Mouse (Mus musculus) heart, adult 8-10 months (tissue): ENCODE data around the gene Cped1. TPM values are rescaled to one million over a fixed set of nuclear protein-coding genes. Genes with fewer than 3 reads are reported as not detected.
A peak's percentile ranks its signal among the peaks of the same experiment; 100 is the strongest.

Experiments used
- DNase-seq: peaks from one replicate; pipeline ENCODE4 v3.0.0; 2022; ENCODE audit warnings: low spot score
- total RNA-seq, 4 experiments: library from RNA; stranded (reverse); gene quantifications; 2 replicates each; pipeline ENCODE4 v1.2.4; 2022

Gene Cped1
- total RNA-seq, result 10 to 100 TPM; 19.0 to 28.2 (median 24.9) TPM

- peak; percentile 79 for DNase-seq
These were observed at the start of gene Cped1 for GRCm38 (mm10) chr6:21985732-21986540. Cped1 (plus strand) TSS chr6:21985916.

- DNase-seq, result no peak
These were observed 47.6 kb upstream of the Cped1 start for GRCm38 (mm10) chr6:21937981-21938635.

DNA sequence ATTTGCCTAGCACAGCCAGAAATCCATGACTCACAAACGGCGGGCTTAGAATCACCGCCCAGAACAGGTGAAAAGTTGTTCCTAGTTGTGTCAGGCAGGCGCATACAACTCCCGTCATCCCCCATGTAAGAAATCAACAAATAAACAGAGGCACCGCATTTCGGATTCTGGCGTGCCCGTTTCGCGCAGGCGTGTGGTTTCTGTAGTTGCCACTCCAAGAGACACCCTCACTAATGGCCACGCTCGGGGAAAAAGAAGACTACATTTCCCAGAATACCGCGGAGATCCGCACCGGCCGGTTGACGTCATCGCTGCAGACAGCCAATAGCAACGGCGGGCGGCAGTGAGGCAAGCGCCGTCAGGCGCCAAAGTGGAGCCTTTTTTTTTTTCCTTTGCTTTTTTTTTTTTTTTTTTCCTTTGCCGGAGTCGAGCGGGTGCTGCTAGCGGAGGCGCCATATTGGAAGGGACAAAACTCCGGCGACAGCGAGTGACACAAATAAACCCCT, 36.4 kb upstream of the Cped1 start, which contains the start of gene Ing3:
TSS of gene Ing3 (plus strand) at position 346 of the 506 bp plus-strand sequence.
- DNase-seq, result peak; percentile 99

GRCm38 (mm10) chr6:21949771-21950448, 35.8 kb upstream of the Cped1 start:
- DNase-seq, result peak; percentile 95

- no peak for DNase-seq
These were observed 35.0 kb upstream of the Cped1 start for GRCm38 (mm10) chr6:21950676-21951075.

DNA sequence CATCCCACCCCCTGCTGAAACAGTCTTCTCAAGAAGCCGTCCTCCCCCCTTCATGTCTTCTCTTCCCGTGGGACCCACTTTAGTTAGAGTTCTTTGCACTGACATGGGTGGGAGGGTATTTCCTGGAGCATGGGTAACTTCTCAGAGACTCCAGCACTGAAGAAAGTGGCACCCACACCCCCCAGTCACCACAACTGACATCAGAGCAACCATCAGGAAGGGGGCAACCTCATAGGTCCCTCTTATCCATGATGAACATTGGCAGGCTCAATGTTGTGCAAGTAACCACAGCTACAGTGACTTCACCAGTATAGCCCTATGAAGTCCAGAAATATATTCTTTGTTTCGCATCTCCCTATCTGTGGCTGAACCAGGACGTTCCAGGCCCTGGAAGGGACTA, 30.2 kb upstream of the Cped1 start:
- DNase-seq, result no peak

DNA sequence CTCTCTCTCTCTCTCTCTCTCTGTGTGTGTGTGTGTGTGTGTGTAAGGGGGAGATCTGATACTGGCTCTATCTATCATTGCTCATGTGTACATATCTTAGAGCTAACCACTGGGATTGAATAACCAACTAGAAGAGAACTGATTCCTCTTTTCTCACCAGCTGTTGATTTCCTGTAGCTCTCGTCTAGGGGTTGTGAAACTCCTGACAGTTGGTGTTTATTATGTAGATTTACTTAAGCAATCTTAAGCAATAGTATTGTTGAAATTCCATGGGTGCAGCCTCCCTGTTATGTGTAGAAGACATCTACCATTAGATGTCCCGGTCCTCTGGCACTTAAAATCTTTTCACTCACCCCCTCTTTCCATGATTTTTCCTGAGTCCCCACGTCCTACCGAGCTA, 26.8 kb upstream of the Cped1 start:
- DNase-seq, result no peak

GRCm38 (mm10) chr6:21959909-21960308, 25.8 kb upstream of the Cped1 start:
- DNase-seq, result no peak

DNA sequence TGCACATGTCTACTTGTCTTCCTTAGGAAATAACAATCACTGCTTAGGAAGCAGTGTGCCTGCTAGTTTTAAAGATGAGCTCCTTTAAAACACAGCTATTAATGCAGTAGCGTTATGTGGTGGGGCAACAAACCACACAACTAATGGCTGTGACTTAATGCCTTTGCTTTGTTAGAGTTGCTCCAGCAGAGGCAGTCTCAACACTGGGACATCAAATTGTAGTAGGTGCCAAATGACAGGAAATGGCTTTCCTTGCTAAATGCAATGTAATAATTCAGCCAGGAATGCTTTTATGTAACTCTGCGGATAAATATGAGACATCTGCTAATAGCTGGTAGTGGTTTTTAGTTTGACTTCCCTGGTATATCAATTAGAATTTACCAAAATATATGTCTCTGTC, 8.2 kb upstream of the Cped1 start:
- DNase-seq, result no peak

- DNase-seq, result no peak
These were observed 4.6 kb upstream of the Cped1 start for GRCm38 (mm10) chr6:21981114-21981513.

GRCm38 (mm10) chr6:21984990-21985731, 555 bp upstream of the Cped1 start:
- peak; percentile 94 for DNase-seq

- peak; percentile 56 for DNase-seq
These were observed 1.1 kb downstream of the Cped1 start for GRCm38 (mm10) chr6:21986660-21987331.

DNA sequence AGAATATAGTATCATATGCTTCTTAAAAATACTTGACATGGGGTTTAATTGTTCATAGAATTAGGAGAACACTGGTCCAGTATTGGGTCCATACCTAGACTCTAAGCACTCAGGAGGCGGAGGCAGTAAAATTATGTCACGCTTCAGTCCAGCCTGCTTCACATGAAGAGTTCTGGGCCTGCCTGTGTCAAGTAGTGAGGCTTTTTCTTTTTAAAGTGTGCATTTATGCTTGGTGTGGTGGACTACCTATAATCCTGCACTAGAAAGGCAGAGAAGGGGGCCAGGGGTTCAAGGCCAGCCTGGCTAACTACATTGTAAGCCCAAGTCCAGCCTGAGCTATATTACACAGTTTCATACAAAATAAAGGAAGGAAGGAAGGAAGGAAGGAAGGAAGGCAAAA, 1.8 kb downstream of the Cped1 start:
- DNase-seq, result peak; percentile 25

DNA sequence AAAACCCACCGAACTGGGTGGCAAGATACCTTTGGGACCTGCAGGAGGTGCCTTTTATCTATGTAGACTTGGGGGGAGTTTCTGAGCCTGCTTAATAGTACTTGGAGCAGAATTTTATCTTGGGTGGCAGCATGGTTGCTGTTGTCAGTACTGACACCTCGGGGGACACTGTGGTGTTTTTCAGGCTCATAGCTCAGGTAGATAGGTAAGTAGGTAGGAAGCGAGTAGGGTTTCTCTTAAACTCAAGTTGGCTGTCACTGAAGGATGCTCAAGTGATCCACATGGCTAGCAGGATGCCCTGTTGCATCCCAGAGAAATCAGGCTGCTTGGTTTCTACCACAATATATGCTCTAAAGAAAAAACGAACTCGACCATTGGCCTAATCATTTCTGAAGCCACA, 2.6 kb downstream of the Cped1 start:
- DNase-seq, result no peak

GRCm38 (mm10) chr6:21989081-21989480, 3.4 kb downstream of the Cped1 start:
- peak; percentile 11 for DNase-seq

DNA sequence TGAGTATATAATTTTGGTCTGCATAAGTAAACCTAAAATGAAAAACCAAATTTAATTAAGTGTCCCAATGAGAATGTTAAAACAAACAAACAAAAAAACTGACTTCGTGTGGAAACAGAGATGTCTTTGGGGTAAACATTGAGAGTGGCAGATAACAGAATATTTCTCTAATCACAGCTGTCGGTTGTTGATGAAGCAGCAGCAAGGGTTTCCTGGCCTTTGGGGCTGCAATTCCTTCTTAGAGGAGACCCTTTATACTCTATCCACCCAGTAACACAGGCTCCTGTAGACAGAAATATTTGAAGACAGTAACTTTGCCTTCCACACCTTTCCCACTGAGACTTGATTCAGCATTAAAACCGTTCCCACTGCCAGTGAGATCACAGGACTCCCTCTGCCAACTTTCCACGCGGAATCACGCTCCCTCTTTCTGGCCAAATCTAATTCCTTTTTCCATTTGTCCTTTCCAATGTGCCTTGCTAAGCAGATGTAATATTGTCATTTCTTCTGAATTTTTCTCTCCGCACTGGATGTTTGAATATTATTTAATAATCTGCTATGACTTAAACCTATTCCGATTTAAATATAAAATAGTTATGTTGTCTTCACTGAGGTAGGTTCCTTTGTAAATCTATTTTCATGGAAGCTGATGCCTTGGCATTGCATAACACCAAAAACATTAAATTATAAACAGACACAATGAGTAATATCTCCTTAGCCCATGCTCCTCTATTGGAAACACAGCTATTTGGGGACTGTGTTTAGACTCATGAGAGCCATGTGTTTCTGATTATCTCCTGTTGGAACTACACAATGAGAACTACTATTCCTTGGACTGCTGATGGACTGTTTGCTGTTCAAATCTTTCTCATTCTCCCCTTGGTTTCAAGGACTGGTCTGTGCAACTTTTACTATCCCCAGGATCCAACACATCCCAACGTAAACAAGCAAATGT, 4.7 kb downstream of the Cped1 start:
- DNase-seq, result no peak

DNA sequence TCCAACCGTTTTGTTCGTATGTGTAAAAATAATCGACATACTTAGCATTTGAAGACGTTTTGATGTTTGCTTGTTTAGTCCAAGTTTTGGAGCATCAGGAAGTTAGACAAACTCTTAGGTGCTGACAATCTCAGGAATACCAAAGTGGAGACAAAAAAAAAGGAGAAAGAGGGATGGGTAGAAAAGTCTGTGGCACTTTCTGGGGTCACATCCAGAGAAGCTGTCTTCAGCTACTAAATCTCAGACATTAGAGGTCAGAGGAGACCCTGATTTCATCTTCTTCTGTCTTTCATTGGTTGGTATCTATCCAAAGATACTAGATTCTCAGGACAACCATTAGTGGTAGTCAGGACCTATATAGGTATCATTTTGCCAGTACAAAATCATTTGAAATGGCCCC, 5.4 kb downstream of the Cped1 start:
- DNase-seq, result no peak

- DNase-seq, result no peak
These were observed 7.4 kb downstream of the Cped1 start for GRCm38 (mm10) chr6:21993070-21993469.

- no peak for DNase-seq
These were observed 12.4 kb downstream of the Cped1 start for GRCm38 (mm10) chr6:21998131-21998530.

GRCm38 (mm10) chr6:21999025-21999424, 13.3 kb downstream of the Cped1 start:
- peak; percentile 77 for DNase-seq
